Mouse (Mus musculus) olfactory bulb, adult 2 months (tissue): ENCODE measurements at regions not wholly inside any gene's neighbourhood (a gene's known extent, or its start where the extent isn't known, plus 50 kb on each side); places are given as distances from the start of the nearest gene placed in this dataset.

Source experiments
- CTCF ChIP-seq: fragments of 200-500 bp; IDR thresholded peaks from 2 replicates; pipeline ENCODE4 v1.5.1; 2012; ENCODE audit warnings: low read depth, mild to moderate bottlenecking, low read length, moderate library complexity; ENCODE audit not compliant: insufficient read depth
- POLR2A ChIP-seq: fragments of 200-500 bp; IDR thresholded peaks from 2 replicates; pipeline ENCODE4 v1.6.1; 2012; ENCODE audit warnings: mild to moderate bottlenecking, low read depth, low read length, moderate library complexity; ENCODE audit not compliant: insufficient read depth

GRCm38 (mm10) chr16:65720953-65721352 lies 94.1 kb upstream of the Vgll3 start:
- TF ChIP-seq CTCF (no peak), POLR2A (no peak)
